Mouse (Mus musculus) CH12.LX (cell line): ENCODE results near the gene Prlr. TPM values are rescaled to one million over a fixed set of nuclear protein-coding genes. Genes with fewer than 3 reads are reported as not detected.

Experiments
- DNase-seq: peaks from one replicate; pipeline ENCODE4 v3.0.0-alpha.2; 2013; ENCODE audit errors: extremely low read depth
- H3K27ac ChIP-seq: 2 replicates; pipeline ENCODE4 v1.5.1; 2012; ENCODE audit warnings: low read depth, mild to moderate bottlenecking, control low read depth, moderate library complexity; ENCODE audit not compliant: insufficient read depth
- H3K27me3 ChIP-seq: replicated peaks from 2 replicates; pipeline ENCODE3; 2012; ENCODE audit warnings: inconsistent platforms
- H3K36me3 ChIP-seq, 2 experiments: replicated peaks in 1 of 2; 2 replicates each; pipeline versions ENCODE3 to v1.6.1; 2012; ENCODE audit warnings: inconsistent platforms in 1 of 2, low read length in 1 of 2, mild to moderate bottlenecking in 1 of 2, mixed read lengths in 1 of 2, moderate library complexity in 1 of 2; ENCODE audit not compliant: control insufficient read depth in 1 of 2, insufficient read depth in 1 of 2
- H3K4me1 ChIP-seq, 2 experiments: 2 replicates each; pipeline ENCODE4 v1.6.1; 2012; ENCODE audit warnings: inconsistent platforms in 1 of 2, moderate library complexity in 1 of 2; ENCODE audit not compliant: insufficient read depth in 2 of 2, control insufficient read depth in 1 of 2
- H3K4me2 ChIP-seq: 2 replicates; pipeline ENCODE4 v1.6.1; 2012; ENCODE audit warnings: low read depth, mild to moderate bottlenecking, control low read depth; ENCODE audit not compliant: poor library complexity, insufficient read depth, severe bottlenecking
- H3K4me3 ChIP-seq, 3 experiments: fragments of 150-350 bp in 1 of 3; sonication (generic) in 1 of 3; replicated peaks in 1 of 3; 2 replicates each; pipeline versions ENCODE3 to v1.5.1; 2011 to 2012; ENCODE audit warnings: low read depth in 2 of 3, low read length in 2 of 3, mild to moderate bottlenecking in 2 of 3, moderate library complexity in 2 of 3, control low read depth in 1 of 3, improper control_type of control experiment in 1 of 3, inconsistent platforms in 1 of 3, mixed read lengths in 1 of 3; ENCODE audit not compliant: poor library complexity in 1 of 3
- H3K79me2 ChIP-seq: replicated peaks from 2 replicates; pipeline ENCODE4 v1.6.1; 2012; ENCODE audit warnings: mild to moderate bottlenecking, moderate library complexity; ENCODE audit not compliant: control insufficient read depth, poor library complexity, insufficient read depth, severe bottlenecking; ENCODE audit errors: extremely low read depth
- H3K9ac ChIP-seq: 2 replicates; pipeline ENCODE4 v1.6.1; 2012; ENCODE audit warnings: low read depth, mild to moderate bottlenecking, control low read depth, moderate library complexity; ENCODE audit not compliant: insufficient read depth
- H3K9me3 ChIP-seq: replicated peaks from 2 replicates; pipeline ENCODE3; 2012; ENCODE audit warnings: low read length, inconsistent platforms, mixed read lengths
- CTCF ChIP-seq, 2 experiments: IDR thresholded peaks in 1 of 2; conservative IDR thresholded peaks in 1 of 2; 2 replicates each; pipeline ENCODE4 v1.5.1; 2011 to 2012; ENCODE audit warnings: low read depth in 2 of 2, low read length in 2 of 2, improper control_type of control experiment in 1 of 2, inconsistent platforms in 1 of 2, mild to moderate bottlenecking in 1 of 2, moderate library complexity in 1 of 2
- E2F4 ChIP-seq: IDR thresholded peaks from 2 replicates; pipeline ENCODE4 v1.6.1; 2011; ENCODE audit warnings: low read depth, low read length, improper control_type of control experiment; ENCODE audit not compliant: insufficient replicate concordance
- ELF1 ChIP-seq: IDR thresholded peaks from 2 replicates; pipeline ENCODE4 v1.6.1; 2014; ENCODE audit warnings: low read depth, mild to moderate bottlenecking, inconsistent platforms, low read length, improper control_type of control experiment
- EP300 ChIP-seq: IDR thresholded peaks from 2 replicates; pipeline ENCODE4 v1.6.1; 2011; ENCODE audit warnings: low read length, improper control_type of control experiment
- ETS1 ChIP-seq: conservative IDR thresholded peaks from 2 replicates; pipeline ENCODE4 v1.6.1; 2012; ENCODE audit warnings: low read depth, mild to moderate bottlenecking, inconsistent platforms, low read length, improper control_type of control experiment, moderate library complexity
- GABPA ChIP-seq: IDR thresholded peaks from 2 replicates; pipeline ENCODE4 v1.6.1; 2012; ENCODE audit warnings: low read depth, low read length, improper control_type of control experiment, inconsistent platforms; ENCODE audit not compliant: insufficient replicate concordance
- HCFC1 ChIP-seq: IDR thresholded peaks from 2 replicates; pipeline ENCODE4 v1.6.1; 2012; ENCODE audit warnings: low read depth, mild to moderate bottlenecking, inconsistent platforms, low read length, improper control_type of control experiment
- IRF4 ChIP-seq: IDR thresholded peaks from 2 replicates; pipeline ENCODE4 v1.6.1; 2014; ENCODE audit warnings: low read depth, mild to moderate bottlenecking, inconsistent platforms, low read length, improper control_type of control experiment
- JUN ChIP-seq: IDR thresholded peaks from 2 replicates; pipeline ENCODE4 v1.6.1; 2011; ENCODE audit warnings: low read depth, mild to moderate bottlenecking, low read length, improper control_type of control experiment, moderate library complexity; ENCODE audit not compliant: insufficient read depth
- KAT2A ChIP-seq: IDR thresholded peaks from 2 replicates; pipeline ENCODE4 v1.6.1; 2012; ENCODE audit warnings: low read length, improper control_type of control experiment, inconsistent platforms; ENCODE audit not compliant: insufficient replicate concordance
- MAX ChIP-seq: IDR thresholded peaks from 2 replicates; pipeline ENCODE4 v1.6.1; 2011; ENCODE audit warnings: low read length, improper control_type of control experiment
- MEF2A ChIP-seq: IDR thresholded peaks from 2 replicates; pipeline ENCODE4 v1.6.1; 2014; ENCODE audit warnings: low read depth, mild to moderate bottlenecking, inconsistent platforms, low read length, improper control_type of control experiment, borderline replicate concordance
- MYC ChIP-seq: IDR thresholded peaks from 2 replicates; pipeline ENCODE4 v1.6.1; 2011; ENCODE audit warnings: low read depth, mild to moderate bottlenecking, improper control_type of control experiment, low read length
- NELFE ChIP-seq: IDR thresholded peaks from 2 replicates; pipeline ENCODE4 v1.6.1; 2011; ENCODE audit warnings: low read depth, low read length, improper control_type of control experiment
- NRF1 ChIP-seq: IDR thresholded peaks from 2 replicates; pipeline ENCODE4 v1.6.1; 2014; ENCODE audit warnings: low read depth, mild to moderate bottlenecking, inconsistent platforms, low read length, improper control_type of control experiment, moderate library complexity
- PAX5 ChIP-seq: IDR thresholded peaks from 2 replicates; pipeline ENCODE4 v1.6.1; 2012; ENCODE audit warnings: low read length, inconsistent platforms, mixed read lengths
- RAD21 ChIP-seq: IDR thresholded peaks from 2 replicates; pipeline ENCODE4 v1.6.1; 2011; ENCODE audit warnings: low read depth, mild to moderate bottlenecking, low read length, improper control_type of control experiment, moderate library complexity
- RCOR1 ChIP-seq: conservative IDR thresholded peaks from 2 replicates; pipeline ENCODE4 v1.6.1; 2012; ENCODE audit warnings: low read depth, mild to moderate bottlenecking, inconsistent platforms, low read length, improper control_type of control experiment
- SIN3A ChIP-seq: IDR thresholded peaks from 2 replicates; pipeline ENCODE4 v1.6.1; 2012; ENCODE audit warnings: low read length, improper control_type of control experiment, inconsistent platforms
- SMC3 ChIP-seq: IDR thresholded peaks from 2 replicates; pipeline ENCODE4 v1.6.1; 2011; ENCODE audit warnings: low read depth, low read length, improper control_type of control experiment
- TBP ChIP-seq: conservative IDR thresholded peaks from 2 replicates; pipeline ENCODE4 v1.6.1; 2011; ENCODE audit warnings: low read depth, low read length, improper control_type of control experiment
- USF1 ChIP-seq: IDR thresholded peaks from 2 replicates; pipeline ENCODE4 v1.6.1; 2014; ENCODE audit warnings: low read depth, mild to moderate bottlenecking, inconsistent platforms, low read length, improper control_type of control experiment
- ZC3H11A ChIP-seq: IDR thresholded peaks from 2 replicates; pipeline ENCODE4 v1.6.1; 2012; ENCODE audit warnings: low read depth, mild to moderate bottlenecking, inconsistent platforms, low read length, improper control_type of control experiment
- ZKSCAN1 ChIP-seq: IDR thresholded peaks from 2 replicates; pipeline ENCODE4 v1.6.1; 2012; ENCODE audit warnings: low read depth, inconsistent platforms, low read length, improper control_type of control experiment, borderline replicate concordance
- dilution Hi-C: fragments of 300-500 bp; cut with MboI; formaldehyde crosslinking; loops from 2 replicates; pipeline ENCODE4 v1.14.3; 2020; ENCODE audit warnings: low sequenced_read_pairs; ENCODE audit not compliant: extremely low pct_unique_long_range_greater_than_20kb, extremely low pct_ligation_motif_present
- in situ Hi-C: fragments of 300-500 bp; cut with MboI; formaldehyde crosslinking; loops from 3 replicates; pipeline ENCODE4 v1.14.3; 2019; ENCODE audit warnings: low sequenced_read_pairs, low pct_ligation_motif_present, low pct_unique_long_range_greater_than_20kb, mixed read lengths
- polyA plus RNA-seq: library from polyadenylated mRNA; unstranded; fragments of >175 nt; gene quantifications from 2 replicates; pipeline ENCODE4 v1.2.1, GENCODE M21; 2012; ENCODE audit warnings: low read depth; ENCODE audit not compliant: insufficient read length
- total RNA-seq, 2 experiments: library from RNA; depleted of rRNA; stranded (reverse); fragments of 300-350 nt in 1 of 2; fragments of >200 nt in 1 of 2; gene quantifications; 2 replicates each; pipeline ENCODE4 v1.2.3; 2012 to 2014

Prlr gene
- total and polyA plus RNA-seq, 3 experiments, result not detected

DNA sequence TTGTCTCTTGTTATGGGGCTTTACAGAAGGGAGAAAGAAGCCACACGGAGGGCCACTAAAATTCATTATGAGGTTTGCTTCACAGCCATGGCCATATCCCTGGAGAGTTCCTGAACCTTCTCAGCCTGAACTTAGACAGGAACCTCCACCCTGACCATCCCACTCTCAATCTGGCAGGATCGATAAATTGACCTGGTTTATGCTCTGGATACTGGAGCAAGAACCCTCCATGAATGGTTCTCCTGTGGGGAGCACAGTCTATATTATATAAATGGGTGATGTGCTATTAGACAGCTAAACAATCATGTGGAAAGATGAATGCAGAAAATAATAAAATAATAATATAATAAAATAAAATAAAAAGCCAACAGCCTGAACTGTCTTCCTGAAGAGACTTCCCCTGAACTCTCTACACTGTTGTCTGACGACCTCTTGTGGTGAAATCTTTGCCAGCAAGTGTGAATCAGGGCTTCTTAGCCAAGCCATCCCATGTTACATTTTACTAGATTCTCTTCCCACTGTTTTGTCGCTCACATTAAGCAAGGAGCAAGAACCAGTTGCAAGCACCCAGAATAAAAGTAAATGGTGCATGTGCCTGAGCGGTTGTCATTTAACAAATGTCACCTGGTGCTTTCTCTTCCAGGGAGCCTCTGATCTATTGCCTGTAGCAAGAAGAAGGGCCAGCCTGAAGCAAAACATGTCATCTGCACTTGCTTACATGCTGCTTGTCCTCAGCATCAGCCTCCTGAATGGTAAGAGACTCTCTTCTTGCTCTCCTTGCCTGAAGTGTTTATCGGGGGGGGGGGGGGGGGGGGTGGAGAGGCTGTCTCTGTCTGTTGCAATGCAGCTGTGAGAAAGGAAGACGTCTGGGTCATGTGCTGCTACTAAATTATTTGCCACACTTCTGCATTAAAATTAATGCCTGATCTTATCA is 136.8 kb downstream of the Prlr start:
- no peak overlapping the region for H3K9ac ChIP-seq
- no peaks in the 10 kb centered on the region for H3K9me3 ChIP-seq
- H3K79me2 ChIP-seq, result no peaks in the 10 kb centered on the region
- in situ Hi-C loops, result loop anchor here (10.0 kb wide), 1 partner anchor 869 kb away; no protein-coding TSS in a partner anchor
- peak; percentile 48 for DNase-seq
- H3K36me3 ChIP-seq, result no peaks in the 10 kb centered on the region
- no peak overlapping the region for H3K4me2 ChIP-seq
- H3K27me3 ChIP-seq, result no peaks in the 10 kb centered on the region
- no peak overlapping the region for H3K4me3 ChIP-seq
- 0 out of 4 replicates have a peak, but pooled peaks cover 0 to 1% of the 10 kb centered on the region in 2 experiments for H3K4me1 ChIP-seq
- dilution Hi-C loops, result no loop called here
- H3K27ac ChIP-seq, result no peak overlapping the region
- TF ChIP-seq RCOR1 (no peak), ETS1 (no peak), HCFC1 (no peak), TBP (no peak), USF1 (no peak), CTCF (conservative IDR thresholded peaks at IDR 0.05 in 1 of 2, IDR thresholded peaks at IDR 0.05 in 1 of 2; ENCODE audit: low read depth in 2 of 2, low read length in 2 of 2) (peak; percentile 59 to 79), ELF1 (no peak), RAD21 (peak; percentile 80), MEF2A (no peak), ZC3H11A (0 out of 2 replicates have a peak, but pooled peaks have one; percentile 22), NRF1 (no peak), SMC3 (peak; percentile 72), MYC (no peak), NELFE (no peak), SIN3A (no peak), MAX (no peak), JUN (no peak), E2F4 (no peak)
- TF ChIP-seq, all 38 proteins: peak for 4

DNA sequence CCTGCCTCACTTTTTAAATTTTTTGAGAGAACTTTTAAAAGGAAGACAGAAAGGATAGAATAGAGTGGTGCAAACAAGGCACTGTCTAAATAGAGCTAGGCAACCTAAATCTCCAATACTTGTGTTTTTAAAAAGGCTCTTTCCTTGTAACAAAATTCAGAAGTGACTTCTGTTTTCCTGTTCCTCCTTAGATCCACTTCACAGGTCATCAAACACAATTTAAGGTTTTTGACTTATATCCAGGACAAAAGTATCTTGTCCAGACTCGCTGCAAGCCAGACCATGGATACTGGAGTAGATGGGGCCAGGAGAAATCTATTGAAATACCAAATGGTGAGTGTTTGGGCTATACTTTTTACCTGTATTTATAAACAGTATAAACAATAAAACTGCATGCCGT is 148.0 kb downstream of the Prlr start, which contains the start of gene Gm21973:
Gene Gm21973 (plus strand): TSS at position 301 of the 400 bp plus-strand sequence.
- Histone ChIP-seq H3K4me3 (no peak within 1 kb of the TSS), H3K4me1 (peaks cover 0 to 7% of the 10 kb centered on the region in 2 experiments; a peak in 2 of 4 replicates), H3K27ac (no peak within 1 kb of the TSS), H3K27me3 (no peaks in the 10 kb centered on the region), H3K36me3 (no peaks in the 10 kb centered on the region), H3K9me3 (no peaks in the 10 kb centered on the region), H3K9ac (no peak within 1 kb of the TSS), H3K4me2 (no peak within 1 kb of the TSS), H3K79me2 (no peaks in the 10 kb centered on the region)
- no peak for DNase-seq
- dilution Hi-C loops, result no loop called here
- TF ChIP-seq IRF4 (no peak), EP300 (no peak), KAT2A (no peak), MYC (no peak), USF1 (no peak), HCFC1 (no peak), CTCF (conservative IDR thresholded peaks at IDR 0.05 in 1 of 2, IDR thresholded peaks at IDR 0.05 in 1 of 2; ENCODE audit: low read depth in 2 of 2, low read length in 2 of 2) (no peak), PAX5 (no peak), ZKSCAN1 (no peak), RCOR1 (no peak), GABPA (no peak)
- in situ Hi-C loops, result no loop called here
